7 mouse cellular contexts compared by ENCODE assay signal in genomic region chr11:95397843-95398835, GRCm38 (mm10). TPM values are rescaled to one million over a fixed set of nuclear protein-coding genes. Genes with fewer than 3 reads are reported as not detected.
DNase-seq lines count a peak whose midpoint lies in the region; ATAC-seq lines count a peak whose summit lies in the region.

No protein-coding gene starts in this region.

- H3K9ac ChIP-seq in lung, embryonic 15.5 days: no peak overlapping the region

- H3K4me2 ChIP-seq in lung, embryonic 15.5 days: peak overlapping the region; percentile 27; the same call in 1 of the 2 replicates

- H3K9me3 ChIP-seq in lung, embryonic 15.5 days: no peaks in the 10 kb centered on the region

- no peak for ATAC-seq in lung, embryonic 15.5 days (ENCODE audit: borderline replicate concordance, extremely low read depth, low FRiP score, low TSS enrichment)

- H3K4me3 ChIP-seq in lung, embryonic 15.5 days: no peak overlapping the region

- peaks cover 4% of the 10 kb centered on the region; the same call in 1 of the 2 replicates for H3K27me3 ChIP-seq in lung, embryonic 15.5 days

- DNase-seq in CD8-positive naive resting alpha-beta T cell, adult 2 months (ENCODE audit: low read depth in 2 of 2, low spot score in 2 of 2): peak; percentile 72 to 84
- DNase-seq in Muller cell, postnatal 12 days (ENCODE audit: inconsistent ontology term): peak; percentile 51
- peak; percentile 85 to 90 for DNase-seq in cerebellum, postnatal 25 days
- peak; percentile 79 to 80 for DNase-seq in frontal cortex, postnatal 36 days (ENCODE audit: low spot score in 2 of 2)
- DNase-seq in kidney, postnatal 10 days: peak; percentile 85
- peak; percentile 62 for DNase-seq in right cerebral cortex, postnatal 25 days

- no peaks in the 10 kb centered on the region for H3K36me3 ChIP-seq in lung, embryonic 15.5 days

- no peak overlapping the region for H3K27ac ChIP-seq in lung, embryonic 15.5 days

- H3K4me1 ChIP-seq in lung, embryonic 15.5 days: peaks cover 4% of the 10 kb centered on the region; the same call in 1 of the 2 replicates

- 50% methylated on average over 14 of the region's 14 CpGs for WGBS in lung, embryonic 15.5 days

RNA-seq across cellular contexts. Expression of gene Slc35b1, which starts 13.6 kb away (rescaled TPM):
- 100 and 102 TPM in 2 replicates for polyA plus RNA-seq in lung, embryonic 15.5 days (2015; fragmentation: Nextera tagmentation; extraction: Ambion mirVana)

RNA-seq across cellular contexts. Expression of gene Spop, which starts 15.7 kb away (rescaled TPM):
- 147 and 157 TPM in 2 replicates for polyA plus RNA-seq in lung, embryonic 15.5 days (2015; fragmentation: Nextera tagmentation; extraction: Ambion mirVana)
